Mouse (Mus musculus) ovary, adult 2 months (tissue): ENCODE measurements around the gene Rbmxl1. TPM values are rescaled to one million over a fixed set of nuclear protein-coding genes. Genes with fewer than 3 reads are reported as not detected.

ENCODE experiments used
- polyA plus RNA-seq: library from polyadenylated mRNA; depleted of rRNA; stranded (reverse); fragments of >200 nt; gene quantifications from 2 replicates; pipeline ENCODE4 v1.2.3, GENCODE M21; 2012; rRNA removed

Gene Rbmxl1
- 35.9 and 46.2 TPM in 2 replicates for polyA plus RNA-seq

DNA sequence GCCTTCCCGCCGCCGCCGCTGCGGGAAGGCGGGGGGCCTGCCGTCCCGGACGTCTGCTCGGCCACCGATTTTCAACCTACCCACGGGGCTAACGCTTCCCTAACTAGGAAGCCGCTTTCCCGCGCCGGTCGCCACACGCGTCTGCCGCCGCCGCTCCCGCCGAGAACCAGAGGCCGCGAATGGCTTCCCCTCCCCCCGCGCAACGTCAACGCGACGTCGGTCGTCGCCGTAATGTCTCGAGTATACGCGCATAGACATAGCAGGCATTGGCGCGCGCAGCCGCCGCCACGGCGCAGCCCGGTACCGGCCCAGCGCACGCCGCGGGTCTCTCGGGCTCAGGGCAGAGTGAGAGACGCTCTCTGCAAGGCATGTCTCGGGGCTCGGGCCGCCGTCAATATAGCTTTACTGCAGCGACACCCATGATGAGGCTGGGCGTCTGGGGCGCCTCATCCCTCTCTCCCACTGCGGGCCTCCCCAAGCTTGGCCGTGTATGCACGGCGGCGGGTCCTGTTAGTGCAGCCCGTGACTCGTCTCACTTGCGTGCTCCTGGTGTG is at the start of gene Rbmxl1:
Gene Rbmxl1, minus strand, starts transcription at position 180 of the 554 bp plus-strand sequence.

DNA sequence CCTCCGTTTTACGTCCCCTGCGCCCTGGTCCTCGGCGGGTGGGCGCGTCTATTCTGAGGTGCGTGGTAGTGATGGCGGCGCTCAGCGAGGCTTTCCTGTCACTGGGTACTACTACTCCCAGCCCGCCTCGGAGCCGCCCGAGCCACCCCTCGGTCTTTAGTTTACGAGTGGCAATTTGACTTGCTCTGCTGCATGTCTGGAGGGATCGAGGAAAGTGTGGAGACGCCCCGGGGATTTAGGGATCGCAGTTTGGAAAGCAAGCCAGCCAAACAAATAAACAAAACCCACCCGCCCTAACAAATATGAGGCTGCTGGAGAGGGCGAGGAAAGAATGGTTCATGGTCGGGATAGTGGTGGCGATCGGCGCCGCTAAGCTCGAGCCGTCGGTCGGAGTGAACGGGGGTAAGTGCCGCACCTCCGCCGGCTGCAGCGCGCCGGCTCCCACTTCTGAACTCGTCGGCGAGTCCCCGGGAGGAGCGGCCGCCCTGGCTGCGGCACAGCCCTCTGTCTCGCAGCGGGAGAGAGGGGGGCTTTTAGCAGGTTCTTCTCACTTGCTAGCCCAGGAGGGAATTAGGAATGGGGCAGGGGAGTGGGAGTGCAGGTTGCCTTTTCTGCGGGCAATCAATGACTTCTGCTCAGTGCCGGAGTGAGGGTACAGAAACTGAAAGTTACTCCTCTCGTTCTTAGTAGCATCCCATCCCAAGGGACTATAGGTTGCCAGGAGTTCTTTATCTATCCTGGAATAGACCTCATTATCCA is 754 bp upstream of the Rbmxl1 start, which contains the start of gene Slc10a7:
Gene Slc10a7, plus strand, starts transcription at position 74 of the 759 bp plus-strand sequence.

Other genes starting within 250 kb of the Rbmxl1 start
- gene Pou4f2, start 72.3 kb downstream of the Rbmxl1 start, polyA plus RNA-seq, result 0.10 TPM in 1 of 2 replicates, not detected in the other
- 9.7 and 13.0 TPM in 2 replicates for gene Slc10a7, start 448 bp upstream of the Rbmxl1 start, polyA plus RNA-seq